Mouse (Mus musculus) E14TG2a.4 (cell line): ENCODE data around the gene Wwox.

Experiments used
- CTCF ChIP-seq: conservative IDR thresholded peaks from 2 replicates; pipeline ENCODE4 v1.5.1; 2014; ENCODE audit warnings: low read length
- NANOG ChIP-seq: IDR thresholded peaks from 2 replicates; pipeline ENCODE4 v1.6.1; 2014; ENCODE audit warnings: borderline replicate concordance, low read length, mixed read lengths
- POU5F1 ChIP-seq: IDR thresholded peaks from 2 replicates; pipeline ENCODE4 v1.6.1; 2014; ENCODE audit warnings: low read length, borderline replicate concordance

GRCm38 (mm10) chr8:114814769-114815736, 375.6 kb downstream of the Wwox start:
- no peak for TF ChIP-seq CTCF
- TF ChIP-seq NANOG, result no peak
- no peak for TF ChIP-seq POU5F1
